Mouse (Mus musculus) gonadal fat pad, adult 2 months (tissue): ENCODE data around the gene Farsb. TPM values are rescaled to one million over a fixed set of nuclear protein-coding genes. Genes with fewer than 3 reads are reported as not detected.
A peak's percentile ranks its signal among the peaks of the same experiment; 100 is the strongest.

Source experiments
- DNase-seq: peaks from one replicate; pipeline ENCODE4 v3.0.0-alpha.2; 2012; ENCODE audit warnings: low read depth
- polyA plus RNA-seq: library from polyadenylated mRNA; depleted of rRNA; stranded (reverse); fragments of >200 nt; gene quantifications from 2 replicates; pipeline ENCODE4 v1.2.3, GENCODE M21; 2012

Gene Farsb
- polyA plus RNA-seq, 1 experiment = 24.1 TPM

- DNase-seq = no peak
Measured at GRCm38 (mm10) chr1:78420271-78420670, 68.4 kb downstream of the Farsb start.

DNA sequence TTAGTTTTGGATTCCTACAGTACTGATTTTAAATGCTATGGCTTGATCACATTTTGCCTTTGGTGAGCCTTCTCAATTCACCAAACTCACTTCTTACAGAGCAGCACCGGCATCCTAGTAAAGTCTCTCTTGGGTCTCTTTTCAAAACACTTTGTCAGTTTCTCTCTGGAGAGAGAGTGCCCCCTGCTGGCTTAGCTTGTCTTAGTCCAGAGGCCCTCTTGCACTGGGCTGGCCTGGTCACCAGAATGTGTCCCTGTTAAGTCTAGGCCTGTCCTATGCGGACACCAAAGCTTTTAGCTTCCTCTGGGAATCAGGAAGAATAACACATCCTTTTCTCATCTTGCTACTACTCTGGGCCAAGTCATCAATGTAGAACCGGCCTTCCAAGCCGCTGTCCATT, 69.1 kb downstream of the Farsb start:
- no peak for DNase-seq

DNA sequence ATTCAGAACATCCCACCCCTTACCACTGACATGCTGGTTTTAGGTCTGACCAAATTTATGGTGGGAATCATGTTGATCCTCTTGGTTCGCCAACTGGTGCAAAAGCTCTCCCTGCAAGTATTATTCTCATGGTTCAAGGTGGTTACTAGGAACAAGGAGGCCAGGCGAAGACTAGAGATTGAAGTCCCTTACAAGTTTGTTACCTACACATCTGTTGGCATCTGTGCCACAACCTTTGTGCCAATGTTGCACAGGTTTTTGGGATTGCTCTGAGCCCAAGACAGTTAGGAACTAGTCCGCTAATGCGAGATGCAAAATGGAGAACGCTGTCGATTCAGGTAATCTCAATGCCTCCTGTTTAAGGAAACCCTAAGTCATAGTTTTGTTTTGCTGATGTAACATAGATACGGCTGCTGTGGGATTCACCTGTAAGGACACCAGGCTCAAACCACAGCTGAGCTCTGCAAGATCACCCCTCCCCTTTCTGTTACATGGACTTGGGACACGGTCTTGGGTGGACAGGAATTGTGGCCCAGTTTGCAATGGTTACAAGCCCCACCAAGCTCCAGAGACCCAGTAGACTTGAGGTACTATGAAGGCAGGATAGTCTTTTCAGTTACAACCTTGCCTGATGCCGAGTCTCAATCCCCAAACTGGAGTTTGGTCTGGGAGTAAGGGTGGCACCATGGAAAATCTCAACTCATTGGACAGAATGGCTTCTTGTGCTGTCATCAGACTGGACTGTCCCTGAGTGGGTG, 71.4 kb downstream of the Farsb start:
- no peak for DNase-seq

DNA sequence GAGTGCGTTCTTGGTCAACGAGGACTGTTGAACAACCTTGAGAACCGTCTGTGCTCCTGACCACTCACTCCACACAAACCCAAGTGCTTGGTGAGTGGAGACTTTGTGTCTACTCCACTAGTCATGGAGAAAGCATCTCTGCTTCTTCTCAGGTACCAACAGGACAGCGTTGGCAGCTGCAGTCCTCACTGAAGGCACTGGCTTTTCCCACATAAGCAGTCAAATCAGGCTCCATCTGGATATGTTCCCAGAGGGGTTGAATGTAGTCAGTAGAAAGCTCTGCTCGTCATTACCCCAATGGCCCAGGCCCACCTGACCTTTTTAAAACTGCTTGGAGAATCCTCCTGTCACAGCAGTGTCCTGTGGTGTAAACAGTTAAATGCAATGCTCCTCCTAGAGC, 74.3 kb downstream of the Farsb start:
- no peak for DNase-seq

GRCm38 (mm10) chr1:78412668-78413067, 76.0 kb downstream of the Farsb start:
- DNase-seq = no peak

DNA sequence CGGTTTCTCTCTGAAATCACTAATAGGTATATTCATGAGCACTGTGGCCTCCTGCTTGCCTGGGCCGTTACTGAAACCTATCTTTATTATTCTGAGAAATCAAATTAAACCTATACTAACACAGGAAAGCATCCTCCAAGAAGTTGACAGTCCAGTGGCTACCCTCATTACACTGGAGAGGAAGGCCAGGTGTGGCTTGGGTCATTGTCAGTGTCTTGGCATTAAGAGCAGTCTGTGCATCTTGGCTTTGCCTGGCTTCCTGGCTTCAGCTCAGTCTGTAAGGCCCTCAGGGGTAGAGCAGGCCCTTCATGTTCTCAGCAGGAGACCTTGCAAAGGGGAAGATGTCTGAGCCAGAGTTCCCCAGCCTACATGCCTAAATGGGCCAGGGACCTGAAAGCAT, 79.3 kb downstream of the Farsb start:
- DNase-seq = no peak

- DNase-seq = no peak
Measured at GRCm38 (mm10) chr1:78401413-78401812, 87.3 kb downstream of the Farsb start.

DNA sequence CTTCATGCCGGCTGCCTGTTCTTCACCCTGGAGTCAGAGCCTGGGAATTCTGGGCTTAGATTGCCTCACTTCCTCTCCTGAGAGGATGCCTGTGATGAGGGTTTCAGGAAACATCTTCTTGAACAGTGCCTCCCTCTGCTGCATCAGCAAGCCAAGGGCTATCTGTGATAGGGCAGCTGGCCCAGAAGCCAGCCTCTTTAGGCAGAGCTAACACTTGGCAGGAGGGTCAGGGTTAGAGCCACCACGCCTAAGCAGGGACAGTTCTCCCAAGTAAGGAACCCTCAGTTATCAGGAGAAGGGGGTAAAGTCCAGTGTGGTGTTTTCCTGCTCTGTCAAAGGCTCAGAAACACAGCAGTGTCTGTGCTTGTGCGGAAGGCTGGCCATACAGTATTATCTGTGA, 88.9 kb downstream of the Farsb start:
- DNase-seq = no peak

DNA sequence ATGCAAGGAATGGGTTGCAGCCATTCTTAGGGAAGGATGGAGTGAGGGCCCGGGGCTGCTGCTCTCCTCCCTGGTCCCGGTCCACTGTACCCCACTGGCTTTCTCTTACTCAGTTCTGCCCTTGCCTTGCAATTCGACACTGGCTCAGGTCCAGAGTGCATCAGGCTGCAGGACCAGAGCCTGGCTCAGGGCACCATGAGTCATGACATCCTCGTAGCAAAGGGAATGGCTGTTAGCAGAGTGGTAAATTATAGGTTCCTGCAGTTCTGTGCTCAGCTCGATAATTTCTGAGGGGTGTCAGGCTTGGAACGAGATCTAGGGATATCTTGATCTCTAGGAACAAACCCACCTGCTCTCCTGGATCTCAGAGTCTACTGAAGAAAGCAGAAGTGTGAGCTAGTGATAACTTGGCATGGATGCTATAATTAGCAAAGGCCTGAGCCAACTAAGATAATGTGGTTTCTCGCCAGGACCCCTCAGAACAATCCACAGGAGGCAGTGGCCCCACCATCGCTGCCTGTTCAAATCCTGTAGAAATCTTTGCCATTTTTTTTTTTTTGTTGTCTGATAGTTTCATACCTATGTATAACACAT, 92.3 kb downstream of the Farsb start:
- no peak for DNase-seq

DNA sequence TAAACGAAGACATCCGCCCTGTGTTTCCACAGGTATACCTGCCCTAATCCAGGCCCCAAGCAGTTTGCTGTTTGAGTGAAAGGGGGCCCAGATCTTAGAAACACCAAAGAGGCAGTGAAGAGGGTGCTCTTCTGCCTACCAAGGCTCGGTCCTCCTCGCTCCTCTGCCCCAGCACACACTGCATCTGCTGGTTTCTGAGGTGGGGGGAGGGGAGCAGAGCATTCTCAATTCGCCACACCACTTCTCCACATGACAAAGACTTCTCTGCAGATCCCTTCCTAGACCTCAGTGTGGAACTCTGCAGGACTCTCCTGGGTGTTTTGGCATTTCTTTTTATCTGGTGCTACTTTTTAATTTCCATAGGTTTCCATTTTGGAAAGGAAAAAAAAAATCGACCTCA, 93.0 kb downstream of the Farsb start:
- no peak for DNase-seq

DNA sequence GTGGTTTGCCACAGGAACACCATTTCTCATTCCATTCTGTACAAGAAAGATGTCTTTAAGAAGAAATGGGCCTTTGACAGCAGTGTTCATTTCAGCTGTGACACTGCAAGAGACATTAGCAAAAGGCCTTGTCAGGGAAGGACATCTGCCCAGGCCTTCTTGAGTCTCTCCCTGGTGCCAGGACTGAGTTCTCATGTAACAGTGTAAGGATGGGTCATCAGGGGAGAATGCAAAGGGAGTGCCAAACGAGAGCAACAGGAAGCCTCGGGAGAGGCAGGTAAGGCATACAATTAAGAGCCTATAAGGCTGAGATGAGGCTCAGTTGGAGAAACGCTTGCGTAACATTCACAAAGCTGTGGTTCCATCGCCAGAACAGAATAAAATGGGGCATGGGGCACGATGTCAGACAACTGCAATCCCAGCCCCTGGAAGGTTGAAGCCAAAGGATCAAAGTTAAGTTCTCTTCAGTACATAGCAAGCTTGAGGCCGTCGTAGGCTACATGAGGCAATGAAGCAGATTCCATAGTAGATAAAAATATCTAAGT, 93.4 kb downstream of the Farsb start:
- peak; percentile 64 for DNase-seq

DNA sequence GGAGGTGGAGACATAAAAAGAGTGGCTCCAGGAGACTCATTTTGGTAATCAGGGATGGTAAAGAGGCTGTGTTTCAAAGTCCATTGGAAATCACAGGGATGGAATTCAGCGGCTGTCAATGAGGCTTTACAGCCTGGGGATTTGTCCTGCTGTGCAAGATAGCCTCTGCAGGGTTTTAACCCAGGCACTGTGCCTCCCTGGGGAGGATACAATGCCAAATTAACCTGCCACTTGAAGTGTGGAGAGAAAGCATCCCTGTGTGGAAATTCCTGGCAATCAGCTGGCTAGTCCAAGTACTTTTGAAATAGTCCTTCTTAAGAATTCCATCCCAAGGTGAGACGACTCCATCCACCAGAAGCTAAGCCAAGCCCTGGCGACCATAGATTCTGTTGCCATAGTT, 99.8 kb downstream of the Farsb start:
- DNase-seq = no peak

DNA sequence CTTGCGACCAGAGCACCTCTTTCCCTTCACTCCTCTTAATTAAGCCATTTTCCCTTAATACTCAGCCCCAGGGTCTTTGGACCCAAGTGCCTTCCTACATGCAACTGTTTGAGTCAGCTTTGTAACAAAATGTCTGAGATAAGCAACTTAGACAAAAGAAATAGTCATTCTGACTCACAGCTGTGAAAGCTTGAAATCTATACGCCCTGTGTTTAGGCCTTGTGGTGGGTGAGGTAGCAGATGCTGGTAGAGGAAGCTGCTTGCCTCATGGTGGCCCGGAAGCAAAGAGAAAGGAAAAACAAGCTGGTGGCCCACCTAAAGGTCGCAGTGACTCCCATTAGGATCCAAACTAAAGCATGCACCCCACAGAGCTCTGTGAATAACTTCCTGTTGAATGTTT, 100.8 kb downstream of the Farsb start:
- DNase-seq = no peak

GRCm38 (mm10) chr1:78380950-78381349, 107.7 kb downstream of the Farsb start:
- DNase-seq = no peak

DNA sequence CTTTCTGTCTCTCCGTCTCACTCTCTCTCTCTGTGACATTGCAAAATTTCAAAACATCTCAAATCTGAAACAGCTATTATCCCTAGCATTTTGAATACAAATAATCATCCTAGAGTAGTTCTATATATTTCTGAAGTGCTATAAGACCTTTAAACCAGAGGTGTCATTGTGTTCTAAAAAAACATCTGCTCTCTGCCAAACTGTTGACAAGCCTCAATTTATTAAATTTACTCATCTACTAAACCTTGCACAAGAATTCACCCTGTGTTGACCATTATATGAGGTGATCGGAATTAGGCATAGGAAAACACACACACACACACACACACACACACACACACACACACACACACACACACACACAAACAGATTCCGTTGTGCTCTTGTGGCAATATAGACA, 113.6 kb downstream of the Farsb start:
- DNase-seq = no peak

DNA sequence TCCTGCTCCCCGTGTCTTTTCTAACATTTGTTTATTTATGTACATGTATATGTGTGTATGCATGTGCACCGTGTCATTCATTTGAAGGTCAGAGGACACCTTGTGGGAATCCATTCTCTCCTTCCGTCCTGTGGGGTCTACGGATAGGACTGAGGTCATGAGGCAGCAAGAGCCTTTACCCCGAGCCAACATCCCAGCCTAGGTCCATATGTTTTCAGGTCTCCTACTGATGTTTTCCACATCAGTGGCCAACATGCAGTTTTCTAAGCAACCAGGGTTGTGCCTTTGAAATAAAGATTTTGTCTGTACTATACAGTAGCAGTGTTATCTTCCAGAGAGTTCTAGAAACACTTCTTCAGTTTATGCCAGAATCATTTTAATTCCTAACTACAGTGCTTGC, 114.9 kb downstream of the Farsb start:
- no peak for DNase-seq

- no peak for DNase-seq
Measured at GRCm38 (mm10) chr1:78372316-78372715, 116.4 kb downstream of the Farsb start.

- no peak for DNase-seq
Measured at GRCm38 (mm10) chr1:78371569-78372236, 117.0 kb downstream of the Farsb start.

- DNase-seq = no peak
Measured at GRCm38 (mm10) chr1:78370121-78370520, 118.6 kb downstream of the Farsb start.
